Mouse (Mus musculus): ENCODE data around the gene Ptbp3. TPM values are rescaled to one million over a fixed set of nuclear protein-coding genes. Genes with fewer than 3 reads are reported as not detected.
"Not testable (repeated sequence)": the region's sequence is repeated elsewhere in the genome, so short reads cannot be mapped to it uniquely, and the experiment has no call there.

Gene Ptbp3
- polyA plus RNA-seq, 1 experiment from 2014 or later, result 77.7 TPM

GRCm38 (mm10) chr4:59560141-59560540 lies 11.0 kb upstream of the Ptbp3 start:
- H3K4me3 ChIP-seq (ENCODE audit: low read depth, low read length), result no peak overlapping the region
- no peak overlapping the region for H3K9ac ChIP-seq (ENCODE audit: low read depth, low read length)
- WGBS, result 90% methylated on average over 6 of the region's 6 CpGs
- no peaks in the 10 kb centered on the region for H3K36me3 ChIP-seq (ENCODE audit: control insufficient read depth, insufficient read depth, low read length)
- no peaks in the 10 kb centered on the region for H3K9me3 ChIP-seq (ENCODE audit: control insufficient read depth, low read length)
- no peak for DNase-seq (ENCODE audit: low spot score)
- H3K27ac ChIP-seq (ENCODE audit: low read depth, low read length), result no peak overlapping the region
- H3K4me2 ChIP-seq, result no peak overlapping the region
- H3K4me1 ChIP-seq (replicated peaks; ENCODE audit: control insufficient read depth, insufficient read depth, low read length), result peaks cover 2% of the 10 kb centered on the region; the same call in 1 of the 2 replicates
- no peaks in the 10 kb centered on the region for H3K27me3 ChIP-seq (replicated peaks; ENCODE audit: control insufficient read depth, insufficient read depth, low read length)
- ATAC-seq (replicated peaks; ENCODE audit: low FRiP score), result no peak

GRCm38 (mm10) chr4:59558096-59558720 lies 9.0 kb upstream of the Ptbp3 start:
- ATAC-seq (replicated peaks; ENCODE audit: low FRiP score), result no peak
- no peak overlapping the region for H3K9ac ChIP-seq (ENCODE audit: low read depth, low read length)
- WGBS, result 60% methylated on average over 6 of the region's 6 CpGs
- H3K4me3 ChIP-seq (ENCODE audit: low read depth, low read length), result no peak overlapping the region
- no peak overlapping the region for H3K27ac ChIP-seq (ENCODE audit: low read depth, low read length)
- H3K9me3 ChIP-seq (ENCODE audit: control insufficient read depth, low read length), result no peaks in the 10 kb centered on the region
- H3K4me2 ChIP-seq, result no peak overlapping the region
- DNase-seq (ENCODE audit: low spot score), result no peak
- no peaks in the 10 kb centered on the region for H3K36me3 ChIP-seq (ENCODE audit: control insufficient read depth, insufficient read depth, low read length)
- H3K4me1 ChIP-seq (replicated peaks; ENCODE audit: control insufficient read depth, insufficient read depth, low read length), result peaks cover 3% of the 10 kb centered on the region; the same call in 1 of the 2 replicates
- no peaks in the 10 kb centered on the region for H3K27me3 ChIP-seq (replicated peaks; ENCODE audit: control insufficient read depth, insufficient read depth, low read length)

- ATAC-seq (replicated peaks; ENCODE audit: low FRiP score); H3K9ac ChIP-seq (ENCODE audit: low read depth, low read length); H3K4me2 ChIP-seq; H3K4me3 ChIP-seq (ENCODE audit: low read depth, low read length); H3K36me3 ChIP-seq (ENCODE audit: control insufficient read depth, insufficient read depth, low read length); DNase-seq (ENCODE audit: low spot score); H3K27me3 ChIP-seq (replicated peaks; ENCODE audit: control insufficient read depth, insufficient read depth, low read length); H3K9me3 ChIP-seq (ENCODE audit: control insufficient read depth, low read length); H3K4me1 ChIP-seq (replicated peaks; ENCODE audit: control insufficient read depth, insufficient read depth, low read length); H3K27ac ChIP-seq (ENCODE audit: low read depth, low read length): not testable (repeated sequence)
- 89% methylated on average over 4 of the region's 4 CpGs for WGBS
These were observed 8.2 kb upstream of the Ptbp3 start for GRCm38 (mm10) chr4:59557343-59557742.

- ATAC-seq (replicated peaks; ENCODE audit: low FRiP score), result no peak; the same call in 1 of the 2 replicates
These were observed 6.0 kb upstream of the Ptbp3 start for GRCm38 (mm10) chr4:59555177-59555576.

GRCm38 (mm10) chr4:59553576-59553975 lies 4.4 kb upstream of the Ptbp3 start:
- no peaks in the 10 kb centered on the region for H3K9me3 ChIP-seq (ENCODE audit: control insufficient read depth, low read length)
- no peak overlapping the region for H3K9ac ChIP-seq (ENCODE audit: low read depth, low read length)
- no peak overlapping the region for H3K4me3 ChIP-seq (ENCODE audit: low read depth, low read length)
- no peak overlapping the region for H3K27ac ChIP-seq (ENCODE audit: low read depth, low read length)
- H3K4me2 ChIP-seq, result no peak overlapping the region
- ATAC-seq (replicated peaks; ENCODE audit: low FRiP score) (no peak), DNase-seq (ENCODE audit: low spot score) (no peak)
- no peaks in the 10 kb centered on the region for H3K27me3 ChIP-seq (replicated peaks; ENCODE audit: control insufficient read depth, insufficient read depth, low read length)
- no peaks in the 10 kb centered on the region for H3K36me3 ChIP-seq (ENCODE audit: control insufficient read depth, insufficient read depth, low read length)
- WGBS, result 66% methylated on average over 3 of the region's 3 CpGs
- peaks cover 3% of the 10 kb centered on the region; the same call in 1 of the 2 replicates for H3K4me1 ChIP-seq (replicated peaks; ENCODE audit: control insufficient read depth, insufficient read depth, low read length)

More at GRCm38 (mm10) chr4:59555177-59555576, 6.0 kb upstream of the Ptbp3 start:
- no peak for DNase-seq (ENCODE audit: low spot score)
- Histone ChIP-seq H3K9ac (ENCODE audit: low read depth, low read length) (no peak overlapping the region), H3K27ac (ENCODE audit: low read depth, low read length) (no peak overlapping the region), H3K36me3 (ENCODE audit: control insufficient read depth, insufficient read depth, low read length) (no peaks in the 10 kb centered on the region), H3K4me2 (no peak overlapping the region), H3K9me3 (ENCODE audit: control insufficient read depth, low read length) (no peaks in the 10 kb centered on the region), H3K4me1 (replicated peaks; ENCODE audit: control insufficient read depth, insufficient read depth, low read length) (peaks cover 3% of the 10 kb centered on the region; the same call in 1 of the 2 replicates), H3K27me3 (replicated peaks; ENCODE audit: control insufficient read depth, insufficient read depth, low read length) (no peaks in the 10 kb centered on the region), H3K4me3 (ENCODE audit: low read depth, low read length) (no peak overlapping the region)

- Histone ChIP-seq H3K9me3 (ENCODE audit: control insufficient read depth, low read length) (no peaks in the 10 kb centered on the region), H3K27ac (ENCODE audit: low read depth, low read length) (no peak overlapping the region), H3K4me2 (no peak overlapping the region), H3K4me1 (replicated peaks; ENCODE audit: control insufficient read depth, insufficient read depth, low read length) (0 out of 2 replicates have a peak, but pooled peaks cover 3% of the 10 kb centered on the region), H3K36me3 (ENCODE audit: control insufficient read depth, insufficient read depth, low read length) (no peaks in the 10 kb centered on the region), H3K27me3 (replicated peaks; ENCODE audit: control insufficient read depth, insufficient read depth, low read length) (no peaks in the 10 kb centered on the region), H3K4me3 (ENCODE audit: low read depth, low read length) (no peak overlapping the region), H3K9ac (ENCODE audit: low read depth, low read length) (no peak overlapping the region)
- 79% methylated on average over 5 of the region's 5 CpGs for WGBS
- DNase-seq (ENCODE audit: low spot score), result no peak
- no peak for ATAC-seq (replicated peaks; ENCODE audit: low FRiP score)
These were observed 3.7 kb upstream of the Ptbp3 start for GRCm38 (mm10) chr4:59552835-59553234.

- H3K4me3 ChIP-seq (ENCODE audit: low read depth, low read length), result no peak overlapping the region
- no peak overlapping the region for H3K4me2 ChIP-seq
- peaks cover 10% of the 10 kb centered on the region for H3K4me1 ChIP-seq (replicated peaks; ENCODE audit: control insufficient read depth, insufficient read depth, low read length)
- no peaks in the 10 kb centered on the region for H3K36me3 ChIP-seq (ENCODE audit: control insufficient read depth, insufficient read depth, low read length)
- no peak overlapping the region for H3K27ac ChIP-seq (ENCODE audit: low read depth, low read length)
- no peak for DNase-seq (ENCODE audit: low spot score)
- no peaks in the 10 kb centered on the region for H3K27me3 ChIP-seq (replicated peaks; ENCODE audit: control insufficient read depth, insufficient read depth, low read length)
- H3K9me3 ChIP-seq (ENCODE audit: control insufficient read depth, low read length), result no peaks in the 10 kb centered on the region
- ATAC-seq (replicated peaks; ENCODE audit: low FRiP score), result no peak
- 81% methylated on average over 1 of the region's 1 CpGs for WGBS
- no peak overlapping the region for H3K9ac ChIP-seq (ENCODE audit: low read depth, low read length)
These were observed 2.7 kb upstream of the Ptbp3 start for GRCm38 (mm10) chr4:59551901-59552300.

GRCm38 (mm10) chr4:59549977-59550560 lies 905 bp upstream of the Ptbp3 start:
- Histone ChIP-seq H3K4me2 (peak overlapping the region; percentile 92), H3K4me3 (ENCODE audit: low read depth, low read length) (peak overlapping the region; percentile 94), H3K4me1 (replicated peaks; ENCODE audit: control insufficient read depth, insufficient read depth, low read length) (peaks cover 16% of the 10 kb centered on the region), H3K9me3 (ENCODE audit: control insufficient read depth, low read length) (no peaks in the 10 kb centered on the region), H3K36me3 (ENCODE audit: control insufficient read depth, insufficient read depth, low read length) (no peaks in the 10 kb centered on the region), H3K27me3 (replicated peaks; ENCODE audit: control insufficient read depth, insufficient read depth, low read length) (no peaks in the 10 kb centered on the region), H3K27ac (ENCODE audit: low read depth, low read length) (peak overlapping the region; percentile 94; the same call in 1 of the 2 replicates), H3K9ac (ENCODE audit: low read depth, low read length) (peak overlapping the region; percentile 98)
- ATAC-seq (replicated peaks; ENCODE audit: low FRiP score) (no peak), DNase-seq (ENCODE audit: low spot score) (no peak)
- WGBS, result 22% methylated on average over 11 of the region's 11 CpGs

Measured in liver, embryonic 11.5 days (tissue).